Mouse (Mus musculus): ENCODE results near the gene Fgr. TPM values are rescaled to one million over a fixed set of nuclear protein-coding genes. Genes with fewer than 3 reads are reported as not detected.
A peak's percentile ranks its signal among the peaks of the same experiment; 100 is the strongest.
"Not testable (repeated sequence)": the region's sequence is repeated elsewhere in the genome, so short reads cannot be mapped to it uniquely, and the experiment has no call there.

Gene Fgr
- 0.06 and 0.11 TPM in 2 replicates for polyA plus RNA-seq (2016; fragmentation: Nextera tagmentation; extraction: Ambion mirVana)

- H3K4me3 ChIP-seq: peak within 1 kb of the TSS; percentile 40
- DNase-seq (ENCODE audit: extremely low spot score, low spot score): no peak
- WGBS: 6% methylated on average over 21 of the region's 21 CpGs
These were observed at the start of gene Fgr for GRCm38 (mm10) chr4:132973814-132974398. Gene Fgr (plus strand): TSS chr4:132974095.

GRCm38 (mm10) chr4:132926520-132926919, 47.4 kb upstream of the Fgr start:
- not testable (repeated sequence) for H3K36me3 ChIP-seq (replicated peaks); H3K9me3 ChIP-seq; H3K27ac ChIP-seq; H3K27me3 ChIP-seq (ENCODE audit: poor library complexity, severe bottlenecking); DNase-seq (ENCODE audit: extremely low spot score, low spot score); H3K4me3 ChIP-seq
- H3K4me1 ChIP-seq: peaks cover 28% of the 10 kb centered on the region
- WGBS: 72% methylated on average over 2 of the region's 2 CpGs

More at GRCm38 (mm10) chr4:132973814-132974398, at the start of gene Fgr:
- Histone ChIP-seq H3K36me3 (replicated peaks) (no peaks in the 10 kb centered on the region), H3K9me3 (no peaks in the 10 kb centered on the region), H3K27me3 (ENCODE audit: poor library complexity, severe bottlenecking) (peaks cover 68% of the 10 kb centered on the region), H3K27ac (peak within 1 kb of the TSS; percentile 75), H3K4me1 (peaks cover 51% of the 10 kb centered on the region)

- Histone ChIP-seq H3K36me3 (replicated peaks) (no peaks in the 10 kb centered on the region), H3K27me3 (ENCODE audit: poor library complexity, severe bottlenecking) (no peaks in the 10 kb centered on the region), H3K4me3 (no peak overlapping the region), H3K27ac (no peak overlapping the region), H3K4me1 (peaks cover 16% of the 10 kb centered on the region), H3K9me3 (no peaks in the 10 kb centered on the region)
- 8% methylated on average over 8 of the region's 8 CpGs for WGBS
- no peak for DNase-seq (ENCODE audit: extremely low spot score, low spot score)
These were observed 43.1 kb upstream of the Fgr start for GRCm38 (mm10) chr4:132930784-132931183.

GRCm38 (mm10) chr4:132932752-132933404, 41.0 kb upstream of the Fgr start:
- H3K27ac ChIP-seq: no peak overlapping the region
- H3K36me3 ChIP-seq (replicated peaks): no peaks in the 10 kb centered on the region
- WGBS: 81% methylated on average over 4 of the region's 4 CpGs

GRCm38 (mm10) chr4:132934639-132935038, 39.3 kb upstream of the Fgr start:
- Histone ChIP-seq H3K27ac (no peak overlapping the region), H3K4me3 (no peak overlapping the region), H3K36me3 (replicated peaks) (no peaks in the 10 kb centered on the region), H3K27me3 (ENCODE audit: poor library complexity, severe bottlenecking) (peaks cover under 1% of the 10 kb centered on the region; the same call in 1 of the 2 replicates), H3K4me1 (peaks cover 37% of the 10 kb centered on the region), H3K9me3 (no peaks in the 10 kb centered on the region)
- WGBS: 29% methylated on average over 7 of the region's 7 CpGs
- no peak for DNase-seq (ENCODE audit: extremely low spot score, low spot score)

More at GRCm38 (mm10) chr4:132932752-132933404, 41.0 kb upstream of the Fgr start:
- H3K9me3 ChIP-seq: no peaks in the 10 kb centered on the region
- no peak overlapping the region for H3K4me3 ChIP-seq
- no peaks in the 10 kb centered on the region for H3K27me3 ChIP-seq (ENCODE audit: poor library complexity, severe bottlenecking)
- peaks cover 22% of the 10 kb centered on the region for H3K4me1 ChIP-seq
- no peak for DNase-seq (ENCODE audit: extremely low spot score, low spot score)

- Histone ChIP-seq H3K4me3 (no peak overlapping the region), H3K27ac (peak overlapping the region; percentile 64), H3K9me3 (no peaks in the 10 kb centered on the region), H3K27me3 (ENCODE audit: poor library complexity, severe bottlenecking) (peaks cover 22% of the 10 kb centered on the region), H3K36me3 (replicated peaks) (no peaks in the 10 kb centered on the region), H3K4me1 (peaks cover 46% of the 10 kb centered on the region)
- 56% methylated on average over 12 of the region's 12 CpGs for WGBS
- DNase-seq (ENCODE audit: extremely low spot score, low spot score): no peak
These were observed 35.5 kb upstream of the Fgr start for GRCm38 (mm10) chr4:132938181-132938941.

- 21% methylated on average over 22 of the region's 22 CpGs for whole genome bisulfite sequencing
These were observed 34.3 kb upstream of the Fgr start for GRCm38 (mm10) chr4:132939421-132940127.

GRCm38 (mm10) chr4:132941012-132941729, 32.7 kb upstream of the Fgr start:
- Histone ChIP-seq H3K4me1 (peaks cover 45% of the 10 kb centered on the region), H3K9me3 (no peaks in the 10 kb centered on the region), H3K4me3 (no peak overlapping the region), H3K27me3 (ENCODE audit: poor library complexity, severe bottlenecking) (peaks cover 26% of the 10 kb centered on the region), H3K27ac (no peak overlapping the region), H3K36me3 (replicated peaks) (no peaks in the 10 kb centered on the region)
- no peak for DNase-seq (ENCODE audit: extremely low spot score, low spot score)
- WGBS: 56% methylated on average over 23 of the region's 23 CpGs

More at GRCm38 (mm10) chr4:132939421-132940127, 34.3 kb upstream of the Fgr start:
- H3K36me3 ChIP-seq (replicated peaks): no peaks in the 10 kb centered on the region
- peak overlapping the region; percentile 16; the same call in 1 of the 2 replicates for H3K27ac ChIP-seq
- DNase-seq (ENCODE audit: extremely low spot score, low spot score): peak; percentile 80
- H3K27me3 ChIP-seq (ENCODE audit: poor library complexity, severe bottlenecking): peaks cover 22% of the 10 kb centered on the region
- H3K4me3 ChIP-seq: no peak overlapping the region
- peaks cover 41% of the 10 kb centered on the region for H3K4me1 ChIP-seq
- no peaks in the 10 kb centered on the region for H3K9me3 ChIP-seq

GRCm38 (mm10) chr4:132943088-132943487, 30.8 kb upstream of the Fgr start:
- no peak for DNase-seq (ENCODE audit: extremely low spot score, low spot score)
- WGBS: 72% methylated on average over 8 of the region's 8 CpGs
- Histone ChIP-seq H3K4me3 (no peak overlapping the region), H3K9me3 (no peaks in the 10 kb centered on the region), H3K4me1 (peaks cover 46% of the 10 kb centered on the region), H3K27me3 (ENCODE audit: poor library complexity, severe bottlenecking) (peaks cover 44% of the 10 kb centered on the region), H3K27ac (no peak overlapping the region), H3K36me3 (replicated peaks) (no peaks in the 10 kb centered on the region)

- H3K27me3 ChIP-seq (ENCODE audit: poor library complexity, severe bottlenecking): peaks cover 44% of the 10 kb centered on the region
- no peaks in the 10 kb centered on the region for H3K36me3 ChIP-seq (replicated peaks)
- WGBS: 84% methylated on average over 12 of the region's 12 CpGs
- H3K9me3 ChIP-seq: no peaks in the 10 kb centered on the region
- no peak overlapping the region for H3K4me3 ChIP-seq
- H3K4me1 ChIP-seq: peaks cover 37% of the 10 kb centered on the region
- H3K27ac ChIP-seq: no peak overlapping the region
- DNase-seq (ENCODE audit: extremely low spot score, low spot score): no peak
These were observed 29.8 kb upstream of the Fgr start for GRCm38 (mm10) chr4:132944106-132944505.

GRCm38 (mm10) chr4:132944776-132945175, 29.1 kb upstream of the Fgr start:
- 85% methylated on average over 4 of the region's 4 CpGs for WGBS
- no peak for DNase-seq (ENCODE audit: extremely low spot score, low spot score)
- H3K27ac ChIP-seq: no peak overlapping the region
- H3K9me3 ChIP-seq: no peaks in the 10 kb centered on the region
- peaks cover 32% of the 10 kb centered on the region for H3K4me1 ChIP-seq
- H3K27me3 ChIP-seq (ENCODE audit: poor library complexity, severe bottlenecking): peaks cover 42% of the 10 kb centered on the region
- no peak overlapping the region for H3K4me3 ChIP-seq
- H3K36me3 ChIP-seq (replicated peaks): no peaks in the 10 kb centered on the region
